Mouse (Mus musculus): Measurements from ENCODE around the gene Src. TPM values are rescaled to one million over a fixed set of nuclear protein-coding genes. Genes with fewer than 3 reads are reported as not detected.

Gene Src
- polyA plus RNA-seq, 1 experiment from 2014 or later, result 6.2 TPM

DNA sequence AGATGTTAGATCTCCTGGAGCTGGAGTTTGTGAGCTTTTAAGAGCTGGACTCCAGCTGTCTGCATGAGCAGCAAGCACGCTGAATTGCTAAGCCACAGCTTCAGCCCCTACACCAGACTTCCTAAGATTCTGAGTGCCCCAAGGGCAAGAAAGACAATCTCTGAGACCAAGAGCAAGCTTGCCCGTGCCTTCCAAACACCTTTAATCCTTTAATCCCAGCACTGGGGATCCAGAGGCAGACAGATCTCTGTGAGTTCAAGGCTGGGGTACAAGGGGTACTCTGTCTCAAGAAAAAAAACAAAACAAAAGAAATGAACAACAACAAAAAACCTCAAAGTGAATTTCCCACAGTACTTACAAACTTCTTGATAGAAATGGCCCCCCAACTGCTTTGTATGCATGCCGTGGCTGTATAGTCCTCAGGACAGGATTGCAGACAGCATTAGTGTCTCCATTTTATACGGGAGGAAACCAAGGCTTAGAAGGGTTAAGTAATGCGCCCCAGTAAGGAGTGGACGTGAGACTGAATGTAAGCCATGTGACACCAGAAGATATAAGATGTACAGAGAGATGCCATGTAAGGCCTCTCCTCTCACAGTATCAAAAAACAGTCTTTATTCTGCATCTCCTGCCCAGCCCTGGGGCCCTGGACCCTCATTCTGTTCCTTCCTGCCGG, 68.9 kb downstream of the Src start:
- WGBS (ENCODE audit: insufficient replicate concordance), result 58% methylated on average over 7 of the region's 7 CpGs
- no peak for ATAC-seq (replicated peaks; ENCODE audit: insufficient number of reproducible peaks, low FRiP score, low TSS enrichment)
- Histone ChIP-seq H3K36me3 (ENCODE audit: control insufficient read depth, insufficient read depth, low read length) (no peaks in the 10 kb centered on the region), H3K9ac (ENCODE audit: low read depth, low read length) (no peak overlapping the region), H3K27me3 (ENCODE audit: control insufficient read depth, insufficient read depth, low read length) (no peaks in the 10 kb centered on the region; the same call in 1 of the 2 replicates), H3K9me3 (replicated peaks; ENCODE audit: control insufficient read depth, low read length) (no peaks in the 10 kb centered on the region), H3K27ac (ENCODE audit: low read depth, low read length) (no peak overlapping the region), H3K4me3 (ENCODE audit: low read depth, low read length) (no peak overlapping the region), H3K4me1 (ENCODE audit: control insufficient read depth, insufficient read depth, low read length) (peaks cover 7% of the 10 kb centered on the region; the same call in 1 of the 2 replicates), H3K4me2 (no peak overlapping the region)

DNA sequence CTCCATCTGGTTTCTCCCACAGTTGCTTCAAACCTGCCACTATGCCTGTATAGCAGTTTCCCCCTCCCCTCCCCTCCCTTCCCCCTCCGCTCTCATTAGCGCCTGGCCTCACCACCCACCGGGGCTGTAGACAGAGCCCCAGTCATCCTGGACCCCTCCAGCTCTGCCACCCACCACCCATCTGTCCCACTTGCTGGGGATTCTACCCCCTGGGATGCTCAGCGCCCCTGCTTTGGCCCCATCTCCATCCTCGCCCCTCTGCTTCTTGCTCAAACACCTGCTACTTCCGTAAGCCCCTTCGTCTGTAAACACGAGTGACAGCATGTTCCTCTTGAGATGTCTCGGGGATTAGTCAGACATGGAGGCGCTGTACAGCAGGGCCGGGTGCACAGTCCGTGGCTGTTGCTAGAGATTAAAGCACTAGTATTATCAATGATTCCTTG, 69.5 kb downstream of the Src start:
- Histone ChIP-seq H3K9ac (ENCODE audit: low read depth, low read length) (0 out of 2 replicates have a peak overlapping the region, but pooled peaks have one; percentile 22), H3K4me1 (ENCODE audit: control insufficient read depth, insufficient read depth, low read length) (peaks cover 7% of the 10 kb centered on the region; the same call in 1 of the 2 replicates), H3K4me3 (ENCODE audit: low read depth, low read length) (no peak overlapping the region), H3K4me2 (no peak overlapping the region), H3K36me3 (ENCODE audit: control insufficient read depth, insufficient read depth, low read length) (no peaks in the 10 kb centered on the region), H3K27ac (ENCODE audit: low read depth, low read length) (no peak overlapping the region), H3K27me3 (ENCODE audit: control insufficient read depth, insufficient read depth, low read length) (no peaks in the 10 kb centered on the region; the same call in 1 of the 2 replicates), H3K9me3 (replicated peaks; ENCODE audit: control insufficient read depth, low read length) (no peaks in the 10 kb centered on the region)
- WGBS (ENCODE audit: insufficient replicate concordance), result 19% methylated on average over 12 of the region's 12 CpGs
- no peak for ATAC-seq (replicated peaks; ENCODE audit: insufficient number of reproducible peaks, low FRiP score, low TSS enrichment)

DNA sequence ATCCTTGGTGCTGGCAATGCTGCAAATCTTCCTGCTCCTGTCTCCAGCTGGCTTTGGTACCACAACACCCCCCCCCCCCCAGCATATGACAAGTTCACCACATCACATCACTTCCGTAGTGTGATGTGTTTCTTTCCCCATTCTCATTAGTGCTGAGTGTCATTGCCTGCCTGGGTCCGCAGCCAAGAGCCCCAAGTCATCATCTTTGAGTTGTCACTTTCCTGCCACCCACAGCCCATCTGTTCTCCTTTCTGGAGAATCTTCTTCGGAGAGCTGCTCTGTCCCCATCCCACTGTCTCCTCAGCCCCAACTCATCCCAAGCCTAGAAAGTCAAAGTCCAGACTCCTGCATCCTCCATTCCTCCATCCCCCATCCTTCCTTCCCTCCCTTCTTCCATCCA, 75.0 kb downstream of the Src start:
- no peak for ATAC-seq (replicated peaks; ENCODE audit: insufficient number of reproducible peaks, low FRiP score, low TSS enrichment)
- WGBS (ENCODE audit: insufficient replicate concordance), result 82% methylated on average over 3 of the region's 3 CpGs
- H3K4me2 ChIP-seq, result no peak overlapping the region
- H3K9ac ChIP-seq (ENCODE audit: low read depth, low read length), result no peak overlapping the region
- H3K9me3 ChIP-seq (replicated peaks; ENCODE audit: control insufficient read depth, low read length), result no peaks in the 10 kb centered on the region
- H3K27ac ChIP-seq (ENCODE audit: low read depth, low read length), result no peak overlapping the region
- no peak overlapping the region for H3K4me3 ChIP-seq (ENCODE audit: low read depth, low read length)
- H3K36me3 ChIP-seq (ENCODE audit: control insufficient read depth, insufficient read depth, low read length), result no peaks in the 10 kb centered on the region
- no peaks in the 10 kb centered on the region for H3K4me1 ChIP-seq (ENCODE audit: control insufficient read depth, insufficient read depth, low read length)
- peaks cover 5% of the 10 kb centered on the region for H3K27me3 ChIP-seq (ENCODE audit: control insufficient read depth, insufficient read depth, low read length)

DNA sequence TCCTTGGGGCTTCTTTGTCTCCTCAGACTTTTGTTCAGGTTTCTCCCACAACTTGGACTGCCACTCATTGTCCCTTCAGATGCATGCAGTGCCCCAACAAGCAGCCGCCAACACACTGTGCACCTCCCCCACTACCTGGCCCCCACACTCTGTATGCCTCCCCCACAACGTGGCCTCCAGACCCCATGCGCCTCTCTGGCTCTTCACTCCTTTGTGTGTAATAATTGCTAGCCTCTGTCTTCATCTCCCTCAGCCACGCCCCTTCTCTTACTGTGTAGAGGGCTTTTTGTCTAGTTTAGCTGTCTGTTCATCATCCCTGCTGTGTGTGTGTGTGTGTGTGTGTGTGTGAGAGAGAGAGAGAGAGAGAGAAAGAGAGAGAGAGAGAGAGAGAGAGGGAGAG, 80.3 kb downstream of the Src start:
- Histone ChIP-seq H3K9ac (ENCODE audit: low read depth, low read length) (no peak overlapping the region), H3K27ac (ENCODE audit: low read depth, low read length) (no peak overlapping the region), H3K4me2 (no peak overlapping the region), H3K36me3 (ENCODE audit: control insufficient read depth, insufficient read depth, low read length) (no peaks in the 10 kb centered on the region), H3K27me3 (ENCODE audit: control insufficient read depth, insufficient read depth, low read length) (peaks cover 5% of the 10 kb centered on the region), H3K9me3 (replicated peaks; ENCODE audit: control insufficient read depth, low read length) (no peaks in the 10 kb centered on the region), H3K4me1 (ENCODE audit: control insufficient read depth, insufficient read depth, low read length) (no peaks in the 10 kb centered on the region), H3K4me3 (ENCODE audit: low read depth, low read length) (no peak overlapping the region)
- WGBS (ENCODE audit: insufficient replicate concordance), result 50% methylated on average over 4 of the region's 4 CpGs
- no peak for ATAC-seq (replicated peaks; ENCODE audit: insufficient number of reproducible peaks, low FRiP score, low TSS enrichment)

DNA sequence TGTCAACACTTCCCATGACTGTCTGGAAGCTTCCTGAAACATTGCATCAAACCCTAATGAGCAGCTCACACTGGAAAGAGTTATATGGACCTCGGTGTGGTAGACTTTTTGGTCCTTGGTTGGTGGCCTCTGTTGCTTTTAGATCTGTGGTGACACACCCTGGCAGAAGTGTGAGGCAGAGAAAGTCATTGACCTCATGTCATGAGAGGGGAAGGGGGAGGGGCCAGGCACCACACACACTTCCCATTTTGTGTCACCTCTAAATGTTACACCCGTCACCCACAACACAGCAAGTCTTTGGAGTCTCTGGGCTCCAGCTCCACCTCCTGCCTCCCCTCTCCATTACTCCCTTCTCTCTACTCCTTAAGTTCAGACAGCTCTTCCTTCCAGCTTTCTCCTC, 82.1 kb downstream of the Src start:
- Histone ChIP-seq H3K9me3 (replicated peaks; ENCODE audit: control insufficient read depth, low read length) (no peaks in the 10 kb centered on the region), H3K4me2 (no peak overlapping the region), H3K27ac (ENCODE audit: low read depth, low read length) (no peak overlapping the region), H3K36me3 (ENCODE audit: control insufficient read depth, insufficient read depth, low read length) (no peaks in the 10 kb centered on the region), H3K4me1 (ENCODE audit: control insufficient read depth, insufficient read depth, low read length) (no peaks in the 10 kb centered on the region), H3K4me3 (ENCODE audit: low read depth, low read length) (no peak overlapping the region), H3K9ac (ENCODE audit: low read depth, low read length) (no peak overlapping the region), H3K27me3 (ENCODE audit: control insufficient read depth, insufficient read depth, low read length) (peaks cover 8% of the 10 kb centered on the region)
- no peak for ATAC-seq (replicated peaks; ENCODE audit: insufficient number of reproducible peaks, low FRiP score, low TSS enrichment)
- WGBS (ENCODE audit: insufficient replicate concordance), result 59% methylated on average over 2 of the region's 2 CpGs

DNA sequence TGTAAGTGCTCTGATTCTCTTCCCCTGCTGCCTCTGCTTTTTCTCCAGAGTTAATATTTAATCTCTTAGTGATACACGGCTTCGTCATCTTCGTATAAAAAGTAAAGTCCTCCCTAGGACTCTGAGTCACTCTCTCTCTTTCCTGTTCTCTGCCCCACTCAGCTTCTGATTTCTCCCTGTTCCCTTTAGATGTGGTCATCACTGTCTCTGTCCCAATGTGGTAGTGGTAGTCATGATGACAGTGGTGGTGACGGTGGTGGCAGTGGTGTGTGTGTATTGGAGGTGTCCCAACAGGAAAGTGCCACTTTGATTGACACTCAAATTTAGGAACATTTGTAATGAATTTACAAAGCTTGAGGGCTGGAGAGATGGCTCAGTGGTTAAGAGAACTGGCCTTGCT, 83.1 kb downstream of the Src start:
- no peaks in the 10 kb centered on the region for H3K36me3 ChIP-seq (ENCODE audit: control insufficient read depth, insufficient read depth, low read length)
- H3K27me3 ChIP-seq (ENCODE audit: control insufficient read depth, insufficient read depth, low read length), result peaks cover 12% of the 10 kb centered on the region
- H3K4me3 ChIP-seq (ENCODE audit: low read depth, low read length), result no peak overlapping the region
- no peak overlapping the region for H3K9ac ChIP-seq (ENCODE audit: low read depth, low read length)
- WGBS (ENCODE audit: insufficient replicate concordance), result 88% methylated on average over 4 of the region's 4 CpGs
- no peak for ATAC-seq (replicated peaks; ENCODE audit: insufficient number of reproducible peaks, low FRiP score, low TSS enrichment)
- no peaks in the 10 kb centered on the region for H3K4me1 ChIP-seq (ENCODE audit: control insufficient read depth, insufficient read depth, low read length)
- no peaks in the 10 kb centered on the region for H3K9me3 ChIP-seq (replicated peaks; ENCODE audit: control insufficient read depth, low read length)
- no peak overlapping the region for H3K4me2 ChIP-seq
- no peak overlapping the region for H3K27ac ChIP-seq (ENCODE audit: low read depth, low read length)

DNA sequence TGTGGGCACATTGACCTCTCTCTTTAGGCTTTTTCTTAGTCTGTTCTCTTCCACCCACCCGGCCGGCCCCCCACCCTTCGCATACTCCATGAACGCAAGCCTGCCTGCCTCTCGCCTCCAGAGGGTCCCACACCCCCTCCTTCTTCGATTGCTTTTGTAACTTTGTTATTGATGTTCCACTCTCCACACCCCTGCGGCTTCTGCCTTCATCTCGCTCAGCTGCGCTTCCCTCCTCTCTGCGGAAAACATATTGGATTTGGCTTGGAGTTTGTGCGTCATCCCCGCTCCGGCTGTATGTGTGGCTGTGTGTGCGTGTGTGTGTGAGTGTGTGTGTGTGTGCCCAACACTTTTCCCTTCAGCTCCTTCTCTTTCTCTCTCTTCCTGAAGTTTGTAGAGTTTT, 88.5 kb downstream of the Src start:
- peaks cover 26% of the 10 kb centered on the region for H3K27me3 ChIP-seq (ENCODE audit: control insufficient read depth, insufficient read depth, low read length)
- WGBS (ENCODE audit: insufficient replicate concordance), result 26% methylated on average over 14 of the region's 14 CpGs
- H3K4me1 ChIP-seq (ENCODE audit: control insufficient read depth, insufficient read depth, low read length), result no peaks in the 10 kb centered on the region; the same call in none of the 2 replicates
- H3K9ac ChIP-seq (ENCODE audit: low read depth, low read length), result no peak overlapping the region
- H3K9me3 ChIP-seq (replicated peaks; ENCODE audit: control insufficient read depth, low read length), result no peaks in the 10 kb centered on the region
- H3K36me3 ChIP-seq (ENCODE audit: control insufficient read depth, insufficient read depth, low read length), result no peaks in the 10 kb centered on the region
- no peak overlapping the region for H3K4me3 ChIP-seq (ENCODE audit: low read depth, low read length)
- H3K4me2 ChIP-seq, result peak overlapping the region; percentile 45
- ATAC-seq (replicated peaks; ENCODE audit: insufficient number of reproducible peaks, low FRiP score, low TSS enrichment), result 0 out of 2 replicates have a peak, but pooled peaks have one; percentile 12
- no peak overlapping the region for H3K27ac ChIP-seq (ENCODE audit: low read depth, low read length)

DNA sequence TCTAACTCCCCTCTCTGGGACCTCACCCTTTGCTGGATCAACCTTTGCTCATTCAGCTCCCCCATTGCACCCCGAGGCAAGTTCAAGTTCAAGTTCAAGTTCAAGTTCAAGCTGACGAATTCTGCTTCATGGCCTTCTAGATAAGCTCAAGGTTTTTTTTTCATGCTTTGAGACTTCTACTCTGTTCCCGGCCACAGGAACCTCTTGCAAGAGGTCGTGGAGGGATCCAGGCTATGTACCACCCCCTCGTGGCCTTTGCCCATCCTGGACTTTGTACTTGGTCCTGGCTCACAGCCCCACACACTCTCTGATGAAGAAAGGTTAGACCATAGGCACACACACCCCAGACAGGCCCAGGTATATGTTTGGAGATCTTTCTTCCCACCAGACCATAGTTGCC, 90.9 kb downstream of the Src start:
- no peak overlapping the region for H3K27ac ChIP-seq (ENCODE audit: low read depth, low read length)

DNA sequence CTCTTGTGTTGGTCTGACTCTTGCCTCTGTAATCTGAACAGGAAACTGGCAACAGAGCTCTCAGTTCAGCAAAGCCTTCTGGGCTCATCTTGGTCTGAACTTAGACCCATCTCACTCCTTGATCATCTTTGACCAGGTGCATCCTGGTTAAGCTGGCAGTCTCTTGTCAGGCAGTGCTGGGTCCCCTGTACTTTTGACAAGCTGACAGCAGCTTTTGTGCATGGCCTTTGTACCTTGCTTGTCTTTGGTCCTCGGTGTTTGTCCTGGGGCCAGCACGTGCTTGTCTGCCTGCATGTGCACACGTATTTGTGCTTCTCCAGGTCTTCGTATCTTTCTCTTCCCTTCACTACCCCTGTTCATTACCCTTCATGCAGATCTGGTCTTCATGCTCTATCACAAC, 91.8 kb downstream of the Src start:
- WGBS (ENCODE audit: insufficient replicate concordance), result 62% methylated on average over 4 of the region's 4 CpGs
- peaks cover 23% of the 10 kb centered on the region for H3K27me3 ChIP-seq (ENCODE audit: control insufficient read depth, insufficient read depth, low read length)

More for the DNA sequence above, 90.9 kb downstream of the Src start:
- no peak overlapping the region for H3K9ac ChIP-seq (ENCODE audit: low read depth, low read length)
- no peak overlapping the region for H3K4me3 ChIP-seq (ENCODE audit: low read depth, low read length)
- H3K4me1 ChIP-seq (ENCODE audit: control insufficient read depth, insufficient read depth, low read length), result no peaks in the 10 kb centered on the region; the same call in none of the 2 replicates
- H3K36me3 ChIP-seq (ENCODE audit: control insufficient read depth, insufficient read depth, low read length), result no peaks in the 10 kb centered on the region
- no peak overlapping the region for H3K4me2 ChIP-seq
- H3K27me3 ChIP-seq (ENCODE audit: control insufficient read depth, insufficient read depth, low read length), result peaks cover 26% of the 10 kb centered on the region
- ATAC-seq (replicated peaks; ENCODE audit: insufficient number of reproducible peaks, low FRiP score, low TSS enrichment), result no peak
- 67% methylated on average over 5 of the region's 5 CpGs for WGBS (ENCODE audit: insufficient replicate concordance)
- no peaks in the 10 kb centered on the region for H3K9me3 ChIP-seq (replicated peaks; ENCODE audit: control insufficient read depth, low read length)

More for the DNA sequence above, 91.8 kb downstream of the Src start:
- ATAC-seq (replicated peaks; ENCODE audit: insufficient number of reproducible peaks, low FRiP score, low TSS enrichment), result no peak
- Histone ChIP-seq H3K9ac (ENCODE audit: low read depth, low read length) (no peak overlapping the region), H3K4me1 (ENCODE audit: control insufficient read depth, insufficient read depth, low read length) (no peaks in the 10 kb centered on the region; the same call in none of the 2 replicates), H3K4me2 (no peak overlapping the region), H3K36me3 (ENCODE audit: control insufficient read depth, insufficient read depth, low read length) (no peaks in the 10 kb centered on the region), H3K9me3 (replicated peaks; ENCODE audit: control insufficient read depth, low read length) (no peaks in the 10 kb centered on the region), H3K27ac (ENCODE audit: low read depth, low read length) (no peak overlapping the region), H3K4me3 (ENCODE audit: low read depth, low read length) (no peak overlapping the region)
